Mouse (Mus musculus): ENCODE measurements at regions not wholly inside any gene's neighbourhood (a gene's known extent, or its start where the extent isn't known, plus 50 kb on each side); places are given as distances from the start of the nearest gene placed in this dataset.

GRCm38 (mm10) chr5:4499036-4499435 is 258.8 kb downstream of the Fzd1 start:
- DNase-seq (ENCODE audit: low read depth, low spot score), result no peak

- no peak for DNase-seq (ENCODE audit: low read depth, low spot score)
Measured at GRCm38 (mm10) chr5:4498425-4498824, 259.4 kb downstream of the Fzd1 start.

GRCm38 (mm10) chr5:4496907-4497200 is 261.0 kb downstream of the Fzd1 start:
- DNase-seq (ENCODE audit: low read depth, low spot score), result no peak

- DNase-seq (ENCODE audit: low read depth, low spot score), result peak; percentile 39
Measured at GRCm38 (mm10) chr5:4496132-4496906, 261.5 kb downstream of the Fzd1 start.

- no peak for DNase-seq (ENCODE audit: low read depth, low spot score)
Measured at GRCm38 (mm10) chr5:4495482-4495881, 262.4 kb downstream of the Fzd1 start.

- DNase-seq (ENCODE audit: low read depth, low spot score), result no peak
Measured at GRCm38 (mm10) chr5:4486391-4487132, 271.3 kb downstream of the Fzd1 start.

- DNase-seq (ENCODE audit: low read depth, low spot score), result peak; percentile 32
Measured at GRCm38 (mm10) chr5:4485542-4486390, 272.1 kb downstream of the Fzd1 start.

- no peak for DNase-seq (ENCODE audit: low read depth, low spot score)
Measured at GRCm38 (mm10) chr5:4484780-4485179, 273.1 kb downstream of the Fzd1 start.

GRCm38 (mm10) chr5:4484151-4484550 is 273.7 kb downstream of the Fzd1 start:
- DNase-seq (ENCODE audit: low read depth, low spot score), result no peak

GRCm38 (mm10) chr5:4474255-4474654 is 282.1 kb downstream of the Mterf1b start:
- no peak for DNase-seq (ENCODE audit: low read depth, low spot score)

Measured in skeletal muscle tissue, adult 2 months (tissue).